Mouse (Mus musculus) frontal cortex, adult 2 months (tissue): ENCODE data around the gene Slc30a9. TPM values are rescaled to one million over a fixed set of nuclear protein-coding genes. Genes with fewer than 3 reads are reported as not detected.

Experiments
- polyA plus RNA-seq: library from polyadenylated mRNA; depleted of rRNA; stranded (reverse); fragments of >200 nt; gene quantifications from 2 replicates; pipeline ENCODE4 v1.2.3, GENCODE M21; 2012; rRNA removed

Slc30a9 gene
- polyA plus RNA-seq, 1 experiment, result 126 TPM

Other genes starting within 250 kb of the Slc30a9 start
- 0.02 TPM in 1 of 2 replicates, not detected in the other for gene Phox2b, start 207.7 kb upstream of the Slc30a9 start, polyA plus RNA-seq
- gene Tmem33, start 46.4 kb upstream of the Slc30a9 start, polyA plus RNA-seq, result 49.0 and 58.1 TPM in 2 replicates
- 3.8 TPM in 2 replicates for gene Bend4, start 121.4 kb downstream of the Slc30a9 start, polyA plus RNA-seq